Mouse (Mus musculus) thymus, postnatal 4 days (tissue): ENCODE data around the gene Npnt.

Experiments
- DNase-seq: peaks from one replicate; pipeline ENCODE4 v3.0.0; 2021

Gene Npnt

GRCm38 (mm10) chr3:132886419-132887050 is 63.6 kb downstream of the Npnt start:
- no peak for DNase-seq

DNA sequence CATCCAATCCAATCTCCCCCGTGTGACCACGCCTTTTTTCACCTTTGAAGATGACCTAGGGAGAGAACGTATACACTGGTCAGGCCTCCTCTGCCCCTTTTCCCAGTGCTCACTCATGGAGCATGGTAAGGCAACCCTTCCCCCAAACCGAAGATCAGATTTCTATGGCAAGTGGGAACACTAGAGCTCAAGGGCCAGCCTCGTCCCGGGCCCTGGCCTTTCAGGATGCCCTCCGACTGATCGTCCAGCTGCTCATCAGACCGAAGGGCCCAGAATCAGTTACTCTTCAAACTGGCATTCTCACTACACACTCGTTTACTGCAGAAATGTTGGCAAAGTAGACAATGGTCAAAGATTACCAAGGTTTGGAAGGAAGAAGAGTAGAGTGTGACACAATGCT is 65.6 kb downstream of the Npnt start:
- no peak for DNase-seq

- DNase-seq, result no peak
These were observed 66.8 kb downstream of the Npnt start for GRCm38 (mm10) chr3:132883256-132883655.

DNA sequence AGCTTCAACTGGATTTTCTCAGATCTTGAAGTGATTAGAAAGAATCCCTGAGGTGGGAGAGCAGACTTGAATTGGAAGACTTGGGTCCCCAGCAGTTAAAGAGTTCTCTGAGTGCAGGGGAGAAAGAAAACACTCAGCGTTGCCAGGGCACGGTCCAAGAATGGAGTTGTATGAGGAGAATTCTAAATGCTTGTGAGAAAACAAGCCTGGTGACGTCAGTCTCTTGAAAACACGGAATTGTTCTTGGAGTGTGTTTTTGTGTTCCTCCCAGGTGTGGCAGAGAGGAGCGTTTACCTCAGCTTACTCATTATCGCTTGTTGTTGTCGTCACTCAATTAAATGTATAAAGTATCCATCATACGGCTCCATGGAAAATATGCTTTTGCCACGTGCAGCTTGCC is 69.3 kb downstream of the Npnt start:
- DNase-seq, result no peak

DNA sequence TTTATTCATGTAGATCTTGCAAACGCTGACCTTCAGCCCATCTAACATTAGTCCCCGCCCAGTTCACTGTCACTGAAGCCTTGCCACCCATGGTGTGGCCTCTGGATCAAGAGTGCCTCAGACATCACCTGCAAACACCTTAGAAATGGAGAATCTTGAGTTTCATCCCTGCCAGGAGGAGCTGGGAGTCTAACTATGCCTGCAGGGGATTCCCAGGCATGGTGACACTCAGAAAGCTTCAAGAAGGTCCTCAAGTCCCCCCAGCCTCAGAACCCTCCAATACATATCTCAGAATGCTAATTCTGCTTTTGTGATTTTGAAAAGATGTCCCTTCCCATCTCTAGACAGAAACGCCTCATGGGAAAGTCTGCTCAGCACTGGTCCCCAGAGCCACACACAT is 69.7 kb downstream of the Npnt start:
- DNase-seq, result no peak

- DNase-seq, result no peak
These were observed 73.0 kb downstream of the Npnt start for GRCm38 (mm10) chr3:132876933-132877676.

DNA sequence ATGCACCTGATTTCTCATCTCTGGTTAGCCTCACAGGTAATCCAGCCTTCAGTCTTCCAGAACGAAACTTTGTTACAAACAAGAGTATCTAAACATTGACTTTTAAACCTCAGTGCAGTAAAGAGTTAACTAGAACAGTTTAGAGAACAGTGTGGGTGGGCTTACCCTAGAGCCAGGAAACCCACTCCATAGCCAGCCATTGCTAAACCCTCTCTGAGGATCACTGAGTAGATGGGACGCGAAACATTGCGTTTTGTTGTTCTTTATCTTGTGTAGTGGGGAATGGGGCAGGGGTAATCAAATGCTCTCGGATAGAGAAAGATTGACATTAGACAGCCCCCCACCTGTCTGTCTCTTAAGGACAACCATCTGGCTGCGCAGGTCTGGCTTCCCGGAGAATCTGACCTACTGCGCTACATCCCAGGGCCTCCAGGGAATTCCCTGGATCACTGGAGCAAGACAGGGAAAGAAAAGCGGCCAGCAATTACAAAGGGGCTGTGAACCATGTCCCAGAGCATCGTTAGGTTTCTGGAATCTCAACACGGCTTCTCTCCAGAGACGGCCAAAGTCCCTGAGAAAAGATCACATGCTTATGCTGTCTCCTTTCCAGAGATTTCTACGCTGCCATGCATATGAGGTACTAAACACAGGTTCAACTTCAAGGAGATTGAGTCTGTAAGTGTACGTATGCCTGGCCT is 73.9 kb downstream of the Npnt start:
- DNase-seq, result no peak

- no peak for DNase-seq
These were observed 76.8 kb downstream of the Npnt start for GRCm38 (mm10) chr3:132873251-132873650.

GRCm38 (mm10) chr3:132871318-132871904 is 78.7 kb downstream of the Npnt start:
- DNase-seq, result no peak

DNA sequence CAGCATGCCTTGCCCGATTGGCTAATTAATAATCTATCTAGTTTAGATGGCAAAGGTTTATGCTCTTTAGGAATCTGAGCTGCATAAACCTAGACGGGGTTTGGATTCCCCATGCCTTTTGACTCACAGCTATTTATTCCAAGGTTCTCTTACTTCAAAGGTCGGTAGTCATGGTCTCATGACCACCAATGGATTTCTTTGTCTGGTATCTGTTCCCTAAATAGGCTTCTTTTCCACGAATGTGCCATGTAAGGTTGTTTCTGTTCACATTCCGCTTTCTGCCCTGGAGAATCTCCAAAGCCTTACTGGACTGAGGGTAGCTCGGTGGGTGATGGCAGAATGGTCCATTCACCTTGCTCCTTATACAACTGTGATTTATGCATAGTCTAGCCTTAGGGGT is 80.0 kb downstream of the Npnt start:
- DNase-seq, result no peak

DNA sequence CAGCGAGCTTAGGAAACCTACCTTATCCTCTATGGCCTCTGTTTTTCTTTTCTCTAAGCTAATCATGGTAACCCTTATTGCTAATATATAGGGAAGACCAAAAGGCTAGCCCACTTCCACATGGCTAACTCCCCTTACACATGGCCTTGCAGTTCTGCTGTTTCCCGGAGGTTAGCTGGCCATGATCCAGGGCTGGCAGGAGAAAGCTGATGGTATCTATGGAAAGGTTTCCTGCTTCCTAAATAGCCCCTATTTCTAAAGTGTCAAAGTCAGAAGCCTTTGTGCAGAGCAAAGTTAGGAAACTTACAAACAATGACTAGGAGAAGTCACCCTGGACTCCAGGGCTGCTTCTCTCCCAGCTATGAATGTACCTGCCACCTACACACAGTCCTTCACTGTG is 81.3 kb downstream of the Npnt start:
- DNase-seq, result no peak

DNA sequence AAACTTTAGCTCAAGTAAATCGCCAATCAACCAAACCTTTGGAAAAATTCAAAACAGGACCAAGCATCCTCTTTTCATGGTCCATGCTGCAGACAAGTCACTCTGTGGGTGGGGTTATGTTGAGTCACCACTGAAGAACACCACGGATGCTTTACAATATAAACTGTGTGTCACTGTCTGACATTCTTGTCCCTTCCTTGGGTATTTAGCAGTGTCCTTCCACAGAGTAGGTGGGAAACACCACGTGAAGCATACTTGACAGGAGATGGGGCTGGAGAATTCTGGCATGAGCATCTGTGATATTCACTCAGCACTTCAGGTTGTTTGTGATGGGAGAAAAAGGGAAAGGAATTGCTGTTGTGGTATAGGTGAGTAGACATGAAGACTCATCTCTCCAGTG is 83.1 kb downstream of the Npnt start:
- DNase-seq, result no peak

DNA sequence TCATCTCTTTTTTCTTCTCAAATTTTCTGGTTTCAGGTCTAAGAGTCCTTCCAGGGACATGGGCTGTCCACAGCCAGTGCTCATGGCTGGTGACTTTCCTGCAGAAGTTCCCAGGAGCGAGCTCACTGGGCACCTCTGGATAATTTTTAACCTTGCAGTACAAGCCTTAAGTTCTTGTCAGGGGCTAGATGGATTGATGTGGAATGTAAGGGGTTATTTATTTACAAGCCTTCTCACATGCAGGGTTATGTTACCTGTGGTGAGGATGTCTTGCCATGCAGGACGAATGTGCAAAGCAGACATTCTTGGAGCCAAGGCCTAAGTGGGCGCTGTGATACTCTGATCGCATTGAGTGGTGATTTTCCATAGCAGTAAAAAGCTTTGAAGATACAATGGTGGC is 84.5 kb downstream of the Npnt start:
- DNase-seq, result no peak

GRCm38 (mm10) chr3:132864986-132865385 is 85.1 kb downstream of the Npnt start:
- DNase-seq, result no peak

DNA sequence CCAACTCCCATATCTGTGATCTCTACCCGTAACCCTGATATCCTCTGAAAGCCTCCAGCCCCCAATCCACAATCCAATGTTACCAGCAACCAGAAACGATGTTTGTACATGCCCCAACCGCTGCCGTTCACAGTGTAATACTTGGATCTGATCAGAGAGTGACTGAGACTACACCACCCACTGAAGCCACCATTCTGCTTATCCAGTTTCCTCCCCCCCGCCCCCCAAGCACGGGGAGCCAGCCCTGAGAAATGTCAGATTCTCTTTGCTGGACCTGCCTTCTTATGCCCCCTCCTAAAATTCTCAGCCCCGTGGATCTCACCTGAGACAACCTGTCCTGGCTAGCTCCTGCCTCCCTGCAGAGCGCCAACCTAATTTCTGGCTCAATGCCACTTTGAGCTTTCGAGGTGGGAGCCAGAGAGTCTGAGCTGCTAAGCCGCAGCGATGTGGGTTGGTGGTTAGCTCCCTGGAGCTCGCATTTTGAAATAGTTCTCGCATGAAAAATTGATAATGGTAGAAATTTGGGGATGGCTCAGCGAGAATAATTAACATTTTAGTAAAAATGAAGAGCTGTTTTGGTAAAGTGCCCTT is 85.7 kb downstream of the Npnt start:
- no peak for DNase-seq

GRCm38 (mm10) chr3:132863843-132864242 is 86.2 kb downstream of the Npnt start:
- DNase-seq, result no peak

- no peak for DNase-seq
These were observed 89.3 kb downstream of the Npnt start for GRCm38 (mm10) chr3:132860796-132861195.

- DNase-seq, result no peak
These were observed 90.5 kb downstream of the Npnt start for GRCm38 (mm10) chr3:132859573-132859972.

- peak; percentile 65 for DNase-seq
These were observed 91.2 kb downstream of the Npnt start for GRCm38 (mm10) chr3:132858849-132859248.

GRCm38 (mm10) chr3:132856651-132857050 is 93.4 kb downstream of the Npnt start:
- no peak for DNase-seq

- DNase-seq, result no peak
These were observed 94.5 kb downstream of the Npnt start for GRCm38 (mm10) chr3:132855458-132856212.

- no peak for DNase-seq
These were observed 95.8 kb downstream of the Npnt start for GRCm38 (mm10) chr3:132854271-132854670.
